ENCODE assay signal across 12 mouse cellular contexts in genomic region chr15:82044166-82044784, GRCm38 (mm10). TPM values are rescaled to one million over a fixed set of nuclear protein-coding genes. Genes with fewer than 3 reads are reported as not detected.
DNase-seq lines count a peak whose midpoint lies in the region; ATAC-seq and TF ChIP-seq lines count a peak whose summit lies in the region.
"Had no signal": no experiment of that assay in that cellular context is flagged by ENCODE, and none has a peak within 500 bp of the region (broad histone marks: within the 10 kb centered on the region; RNA-seq: fewer than 3 reads in every experiment).

No protein-coding gene starts in this region.

- H3K27me3 ChIP-seq in forebrain, postnatal 0 days (ENCODE audit: insufficient read depth, low read length), result no peaks in the 10 kb centered on the region
- peaks cover 2% of the 10 kb centered on the region; the same call in 1 of the 2 replicates for H3K27me3 ChIP-seq in forebrain, embryonic 12.5 days
- H3K27me3 ChIP-seq: embryonic facial prominence, embryonic 15.5 days; Patski had no signal

- no peaks in the 10 kb centered on the region for H3K9me3 ChIP-seq in forebrain, postnatal 0 days (ENCODE audit: low read length)
- H3K9me3 ChIP-seq in forebrain, embryonic 12.5 days, result no peaks in the 10 kb centered on the region
- H3K9me3 ChIP-seq: embryonic facial prominence, embryonic 15.5 days had no signal

- peaks cover 8% of the 10 kb centered on the region for H3K4me1 ChIP-seq in forebrain, postnatal 0 days (ENCODE audit: insufficient read depth)
- peaks cover 24% of the 10 kb centered on the region for H3K4me1 ChIP-seq in forebrain, embryonic 12.5 days
- H3K4me1 ChIP-seq in lung, adult 2 months (ENCODE audit: control insufficient read depth, insufficient read depth, low read length), result peaks cover 6% of the 10 kb centered on the region

- no peak for TF ChIP-seq POLR2A in lung, adult 2 months (IDR thresholded peaks at IDR 0.05; ENCODE audit: borderline replicate concordance, extremely low read depth, low read depth, low read length)

- no peak overlapping the region for H3K4me3 ChIP-seq in forebrain, postnatal 0 days (ENCODE audit: low read depth, low read length)
- H3K4me3 ChIP-seq in forebrain, embryonic 12.5 days (replicated peaks), result no peak overlapping the region
- H3K4me3 ChIP-seq in lung, adult 2 months (replicated peaks; ENCODE audit: extremely low read depth, low read depth, low read length), result no peak overlapping the region
- H3K4me3 ChIP-seq: embryonic facial prominence, embryonic 15.5 days had no signal

- no peak for ATAC-seq in forebrain, postnatal 0 days
- ATAC-seq in forebrain, embryonic 12.5 days (ENCODE audit: low FRiP score), result no peak
- ATAC-seq: Patski had no signal

- WGBS in forebrain, postnatal 0 days, result 98% methylated on average over 7 of the region's 7 CpGs
- 95% methylated on average over 7 of the region's 7 CpGs for WGBS in forebrain, embryonic 12.5 days
- WGBS in lung, adult 2 months, result 96% methylated on average over 7 of the region's 7 CpGs

- peak; percentile 58 for TF ChIP-seq CTCF in forebrain, postnatal 0 days (IDR thresholded peaks at IDR 0.05; ENCODE audit: low read depth)
- no peak for TF ChIP-seq CTCF in lung, adult 2 months (IDR thresholded peaks at IDR 0.05; ENCODE audit: insufficient read depth, low read length)

- H3K27ac ChIP-seq in forebrain, postnatal 0 days (ENCODE audit: low read depth, low read length), result no peak overlapping the region
- no peak overlapping the region for H3K27ac ChIP-seq in forebrain, embryonic 12.5 days
- H3K27ac ChIP-seq: embryonic facial prominence, embryonic 15.5 days had no signal

- peak; percentile 15 for DNase-seq in forebrain, postnatal 0 days
- DNase-seq in lung, postnatal 14 days, result peak; percentile 9
- DNase-seq in lung, adult 2 months, result no peak
- peak; percentile 66 for DNase-seq in NIH3T3 (ENCODE audit: low read depth)
- DNase-seq in naive thymus-derived CD4-positive, alpha-beta T cell, adult 2 months (ENCODE audit: low read depth), result peak; percentile 64
- no peak for DNase-seq in gastrocnemius, postnatal 4 days (ENCODE audit: low spot score in 2 of 2)
- no peak for DNase-seq in ovary, adult 18-20 months (ENCODE audit: low spot score)

- no peak overlapping the region for H3K9ac ChIP-seq in forebrain, postnatal 0 days
- no peak overlapping the region for H3K9ac ChIP-seq in forebrain, embryonic 12.5 days
- H3K9ac ChIP-seq: embryonic facial prominence, embryonic 15.5 days had no signal

- H3K36me3 ChIP-seq in forebrain, postnatal 0 days (ENCODE audit: insufficient read depth), result peaks cover 26% of the 10 kb centered on the region
- peaks cover 33% of the 10 kb centered on the region for H3K36me3 ChIP-seq in forebrain, embryonic 12.5 days (replicated peaks)

- H3K4me2 ChIP-seq in forebrain, postnatal 0 days (ENCODE audit: low read depth), result no peak overlapping the region
- no peak overlapping the region for H3K4me2 ChIP-seq in forebrain, embryonic 12.5 days
- H3K4me2 ChIP-seq: embryonic facial prominence, embryonic 15.5 days had no signal

RNA-seq across cellular contexts. Expression of gene Snu13, which starts 3.1 kb away (rescaled TPM):
- total RNA-seq in forebrain, postnatal 0 days (2014; rRNA removed), result 155 and 174 TPM in 2 replicates
- polyA plus RNA-seq in forebrain, postnatal 0 days (2015; fragmentation: Nextera tagmentation; extraction: Ambion mirVana), result 283 and 337 TPM in 2 replicates
- polyA plus RNA-seq in forebrain, embryonic 12.5 days (2016; fragmentation: Nextera tagmentation; extraction: Ambion mirVana), result 210 and 220 TPM in 2 replicates
- 54.7 and 56.6 TPM in 2 replicates for polyA plus RNA-seq in lung, adult 2 months (2012; rRNA removed)
- total RNA-seq in gastrocnemius, postnatal 4 days (2021), result 10 to 100 TPM; 60.2 to 64.0 TPM

RNA-seq across cellular contexts. Expression of gene Desi1, which starts 10.6 kb away (rescaled TPM):
- 17.5 and 21.2 TPM in 2 replicates for total RNA-seq in forebrain, postnatal 0 days (2014; rRNA removed)
- polyA plus RNA-seq in forebrain, postnatal 0 days (2015; fragmentation: Nextera tagmentation; extraction: Ambion mirVana), result 31.8 and 40.1 TPM in 2 replicates
- polyA plus RNA-seq in forebrain, embryonic 12.5 days (2016; fragmentation: Nextera tagmentation; extraction: Ambion mirVana), result 39.2 and 40.7 TPM in 2 replicates
- 24.0 and 31.1 TPM in 2 replicates for polyA plus RNA-seq in lung, adult 2 months (2012; rRNA removed)
- 10 to 100 TPM; 21.9 to 23.9 TPM for total RNA-seq in gastrocnemius, postnatal 4 days (2021)

RNA-seq across cellular contexts. Expression of gene 4930407I10Rik, which starts 14.7 kb away (rescaled TPM):
- total RNA-seq in forebrain, postnatal 0 days (2014; rRNA removed), result not detected in 2 replicates
- not detected in 2 replicates for polyA plus RNA-seq in forebrain, postnatal 0 days (2015; fragmentation: Nextera tagmentation; extraction: Ambion mirVana)
- 0.06 TPM in 1 of 2 replicates, not detected in the other for polyA plus RNA-seq in forebrain, embryonic 12.5 days (2016; fragmentation: Nextera tagmentation; extraction: Ambion mirVana)
- not detected in 2 replicates for polyA plus RNA-seq in lung, adult 2 months (2012; rRNA removed)
- not detected for total RNA-seq in gastrocnemius, postnatal 4 days (2021)
- total RNA-seq: gastrocnemius, adult 18-20 months; left cerebral cortex, adult 18-20 months had no signal
- polyA plus RNA-seq: embryonic facial prominence, embryonic 15.5 days; Patski had no signal

RNA-seq across cellular contexts. Expression of gene Mei1, which starts 25.5 kb away (rescaled TPM):
- total RNA-seq in forebrain, postnatal 0 days (2014; rRNA removed), result 0.10 TPM in 1 of 2 replicates, not detected in the other
- polyA plus RNA-seq in forebrain, postnatal 0 days (2015; fragmentation: Nextera tagmentation; extraction: Ambion mirVana), result 0.10 and 0.11 TPM in 2 replicates
- 0.06 and 0.08 TPM in 2 replicates for polyA plus RNA-seq in forebrain, embryonic 12.5 days (2016; fragmentation: Nextera tagmentation; extraction: Ambion mirVana)
- not detected in 2 replicates for polyA plus RNA-seq in lung, adult 2 months (2012; rRNA removed)
- total RNA-seq in gastrocnemius, postnatal 4 days (2021), result under 1 TPM in 1 of 2 experiments, not detected in 1; 0.16 TPM
- polyA plus RNA-seq: Patski had no signal

RNA-seq across cellular contexts. Expression of gene Xrcc6, which starts 56.6 kb away (rescaled TPM):
- total RNA-seq in forebrain, postnatal 0 days (2014; rRNA removed), result 28.4 and 34.8 TPM in 2 replicates
- 25.6 and 29.5 TPM in 2 replicates for polyA plus RNA-seq in forebrain, postnatal 0 days (2015; fragmentation: Nextera tagmentation; extraction: Ambion mirVana)
- 58.5 and 64.4 TPM in 2 replicates for polyA plus RNA-seq in forebrain, embryonic 12.5 days (2016; fragmentation: Nextera tagmentation; extraction: Ambion mirVana)
- polyA plus RNA-seq in lung, adult 2 months (2012; rRNA removed), result 11.5 and 13.3 TPM in 2 replicates
- 10 to 100 TPM; 26.2 to 28.6 TPM for total RNA-seq in gastrocnemius, postnatal 4 days (2021)

Comparison
In these comparisons a context has a peak if more than half of its experiments do, and no peak if none do; other contexts are left out.
1. DNase-seq: peak in forebrain, postnatal 0 days (single experiment), lung, postnatal 14 days (single experiment), NIH3T3 (single experiment) and naive thymus-derived CD4-positive, alpha-beta T cell, adult 2 months (single experiment); none in lung, adult 2 months (single experiment), gastrocnemius, postnatal 4 days (0 of 2) and ovary, adult 18-20 months (single experiment).